Mouse (Mus musculus) lung, adult 2 months (tissue): ENCODE measurements around the gene Rdh9. TPM values are rescaled to one million over a fixed set of nuclear protein-coding genes. Genes with fewer than 3 reads are reported as not detected.

Experiments used
- DNase-seq: peaks from one replicate; pipeline ENCODE4 v3.0.0; 2022
- H3K4me1 ChIP-seq: fragments of 200-500 bp; 2 replicates; pipeline ENCODE4 v1.6.1; 2011; ENCODE audit warnings: low read length; ENCODE audit not compliant: control insufficient read depth, insufficient read depth
- H3K4me3 ChIP-seq: fragments of 200-500 bp; replicated peaks from 2 replicates; pipeline ENCODE3; 2011; ENCODE audit warnings: low read depth, mild to moderate bottlenecking, control low read depth, low read length; ENCODE audit errors: extremely low read depth
- CTCF ChIP-seq: fragments of 200-500 bp; IDR thresholded peaks from 2 replicates; pipeline ENCODE4 v1.5.1; 2011; ENCODE audit warnings: mild to moderate bottlenecking, low read length, control low read depth; ENCODE audit not compliant: insufficient read depth
- POLR2A ChIP-seq: fragments of 200-500 bp; IDR thresholded peaks from 2 replicates; pipeline ENCODE4 v1.6.1; 2011; ENCODE audit warnings: low read depth, mild to moderate bottlenecking, control low read depth, low read length, borderline replicate concordance; ENCODE audit errors: extremely low read depth
- WGBS: fragments of 180-500 bp; shearing (Covaris S2); methylation state at CpG from one replicate; pipeline ENCODE4 v1.1.7; 2018; 5-methylcytosine and 5-hydroxymethylcytosine counted together
- polyA plus RNA-seq: library from polyadenylated mRNA; depleted of rRNA; stranded (reverse); fragments of >200 nt; gene quantifications from 2 replicates; pipeline ENCODE4 v1.2.3, GENCODE M21; 2012; rRNA removed

Gene Rdh9
- polyA plus RNA-seq: 0.17 TPM in 1 of 2 replicates, not detected in the other

DNA sequence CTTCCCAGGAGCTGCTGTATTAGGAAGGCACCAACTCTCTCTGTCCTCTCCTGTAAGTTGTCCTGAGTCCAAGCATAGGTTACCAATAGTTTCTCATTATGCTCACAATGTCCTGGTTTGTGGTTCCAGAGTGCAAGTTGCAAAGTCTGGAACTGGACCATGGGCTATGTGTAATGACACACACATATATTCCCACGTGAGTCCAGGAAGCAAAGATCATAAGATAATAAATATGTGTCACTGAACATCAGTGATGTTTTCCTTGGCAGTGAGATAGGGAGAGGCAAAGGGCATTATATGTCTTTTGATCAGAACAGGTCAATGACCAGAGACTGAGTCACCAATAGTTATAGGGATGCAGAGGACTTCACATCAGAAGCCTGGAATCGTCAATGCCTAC, at the start of gene Rdh9:
TSS of gene Rdh9 (plus strand) at position 376 of the 400 bp plus-strand sequence.
- TF ChIP-seq CTCF (no peak), POLR2A (no peak)
- WGBS: 62% methylated on average over 2 of the region's 2 CpGs
- Histone ChIP-seq H3K4me1 (no peaks in the 10 kb centered on the region), H3K4me3 (no peak within 1 kb of the TSS)
- DNase-seq: no peak

DNA sequence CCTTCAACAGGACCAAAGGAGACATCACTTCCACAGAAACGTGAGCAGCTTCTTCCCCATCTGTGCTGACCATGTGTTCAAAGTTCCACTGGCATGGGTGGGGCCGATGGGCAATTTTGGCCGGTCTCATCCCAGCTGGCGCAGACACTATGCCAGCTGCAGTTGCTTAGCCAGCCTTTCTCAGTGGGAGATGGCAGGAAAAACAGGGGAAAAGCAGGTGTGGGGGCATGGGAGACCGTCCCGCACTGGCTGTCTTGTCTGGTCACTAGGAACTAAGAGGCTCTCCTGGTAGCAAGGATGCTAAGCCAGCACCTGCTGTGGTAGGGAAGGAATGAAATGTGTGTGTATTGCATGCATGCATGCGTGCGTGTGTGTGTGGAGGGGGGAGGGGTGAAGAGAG, 47.7 kb upstream of the Rdh9 start:
- no peak for TF ChIP-seq CTCF
- no peak for TF ChIP-seq POLR2A
- DNase-seq: no peak
- Histone ChIP-seq H3K4me3 (no peak overlapping the region), H3K4me1 (no peaks in the 10 kb centered on the region)
- WGBS: 73% methylated on average over 8 of the region's 8 CpGs

DNA sequence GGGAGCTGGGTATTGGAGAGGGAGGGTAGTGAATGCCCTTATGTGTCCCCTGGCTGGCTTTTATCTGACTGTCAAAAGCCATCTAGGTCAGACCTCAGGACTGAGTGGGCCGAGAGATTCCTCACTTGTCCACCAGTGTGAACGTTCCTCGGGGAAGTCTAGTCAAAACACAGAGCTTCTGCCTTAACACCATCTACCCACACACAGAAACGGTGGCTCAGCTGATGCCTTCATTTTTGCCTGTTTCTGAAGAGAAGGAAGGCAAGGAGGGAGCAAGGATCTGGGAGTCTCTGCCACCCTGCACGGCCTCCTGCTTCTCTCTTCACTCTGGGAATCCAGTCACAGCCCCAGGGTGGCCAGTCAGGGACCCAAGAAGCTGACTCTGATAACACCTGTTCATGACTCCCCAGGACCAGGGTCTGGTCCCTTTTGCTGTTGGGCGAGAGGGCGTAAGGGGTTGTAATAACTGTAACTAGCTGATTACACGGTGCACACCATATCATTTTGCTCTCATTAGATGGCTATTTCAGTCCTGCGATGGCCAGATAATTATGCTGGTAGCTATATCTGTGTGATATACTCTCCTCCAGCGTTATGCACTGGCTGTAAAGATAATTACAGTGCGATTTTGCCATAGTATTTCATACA, 45.8 kb upstream of the Rdh9 start:
- TF ChIP-seq CTCF (no peak), POLR2A (no peak)

DNA sequence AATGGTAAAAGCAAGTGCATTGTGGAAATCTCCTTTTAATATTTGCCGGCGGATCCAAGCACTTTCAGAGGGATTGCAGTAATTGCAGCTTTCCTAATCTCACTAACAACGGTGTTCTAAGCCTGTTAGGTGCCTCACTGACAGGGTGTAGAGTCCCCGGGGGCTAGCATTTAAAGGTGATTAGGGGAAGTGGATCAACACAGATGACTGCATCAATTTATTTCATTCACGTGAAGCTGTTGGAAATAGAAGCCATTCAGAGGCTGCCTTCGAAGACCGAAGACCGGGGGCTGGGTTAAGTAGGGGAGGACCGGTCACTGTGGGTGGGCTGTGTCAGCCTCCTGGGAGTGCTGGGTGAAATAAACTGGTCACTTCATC, 45.3 kb upstream of the Rdh9 start:
- no peak for DNase-seq
- Histone ChIP-seq H3K4me3 (no peak overlapping the region), H3K4me1 (no peaks in the 10 kb centered on the region)
- WGBS: 56% methylated on average over 9 of the region's 9 CpGs
- no peak for TF ChIP-seq POLR2A
- TF ChIP-seq CTCF: no peak

More for the DNA sequence above, 45.8 kb upstream of the Rdh9 start:
- Histone ChIP-seq H3K4me1 (no peaks in the 10 kb centered on the region), H3K4me3 (no peak overlapping the region)
- DNase-seq: no peak
- 63% methylated on average over 11 of the region's 11 CpGs for WGBS

DNA sequence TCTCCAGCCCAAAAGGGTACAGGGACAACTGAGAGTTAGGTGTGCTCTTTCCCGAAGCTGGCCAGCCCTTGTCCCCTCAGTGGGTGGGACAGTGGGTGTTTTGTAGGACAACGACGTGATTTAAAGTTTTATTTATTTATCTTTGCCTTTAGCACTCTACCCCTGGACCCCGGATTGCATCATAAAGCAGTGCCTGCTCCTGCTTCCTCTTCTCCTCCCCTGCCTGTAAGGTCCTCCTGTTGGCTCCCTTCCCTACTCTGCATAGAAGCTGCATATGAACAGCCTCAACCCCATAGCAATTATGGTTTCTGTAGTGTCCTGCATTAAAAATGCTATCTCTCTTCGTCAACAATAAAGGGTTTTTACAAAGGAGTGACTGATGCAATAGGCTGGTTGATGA, 44.8 kb upstream of the Rdh9 start:
- 24% methylated on average over 5 of the region's 5 CpGs for WGBS
- H3K4me3 ChIP-seq: no peak overlapping the region
- TF ChIP-seq CTCF (no peak), POLR2A (no peak)
- H3K4me1 ChIP-seq: peaks cover under 1% of the 10 kb centered on the region; the same call in 1 of the 2 replicates
- no peak for DNase-seq

GRCm38 (mm10) chr10:127734434-127734833, 41.8 kb upstream of the Rdh9 start:
- no peak overlapping the region for H3K4me3 ChIP-seq
- WGBS: 34% methylated on average over 5 of the region's 5 CpGs
- no peak for DNase-seq
- TF ChIP-seq CTCF (peak; percentile 51; the same call in 1 of the 2 replicates), POLR2A (no peak)
- H3K4me1 ChIP-seq: peaks cover 19% of the 10 kb centered on the region

GRCm38 (mm10) chr10:127736266-127736665, 39.9 kb upstream of the Rdh9 start:
- Histone ChIP-seq H3K4me3 (no peak overlapping the region), H3K4me1 (peaks cover 21% of the 10 kb centered on the region)
- TF ChIP-seq CTCF: no peak
- no peak for DNase-seq
- WGBS: 65% methylated on average over 2 of the region's 2 CpGs

- peaks cover 21% of the 10 kb centered on the region for H3K4me1 ChIP-seq
- TF ChIP-seq POLR2A (no peak), CTCF (no peak)
- WGBS: 30% methylated on average over 4 of the region's 4 CpGs
- DNase-seq: no peak
- no peak overlapping the region for H3K4me3 ChIP-seq
Measured at GRCm38 (mm10) chr10:127736916-127737315, 39.3 kb upstream of the Rdh9 start.

GRCm38 (mm10) chr10:127737552-127737951, 38.6 kb upstream of the Rdh9 start:
- 42% methylated on average over 2 of the region's 2 CpGs for WGBS
- DNase-seq: no peak
- Histone ChIP-seq H3K4me1 (peaks cover 21% of the 10 kb centered on the region), H3K4me3 (no peak overlapping the region)
- no peak for TF ChIP-seq POLR2A
- no peak for TF ChIP-seq CTCF

GRCm38 (mm10) chr10:127738151-127738882, 37.9 kb upstream of the Rdh9 start:
- Histone ChIP-seq H3K4me3 (no peak overlapping the region), H3K4me1 (peaks cover 21% of the 10 kb centered on the region)
- peak; percentile 42 for DNase-seq
- peak; percentile 45 for TF ChIP-seq CTCF
- no peak for TF ChIP-seq POLR2A
- 33% methylated on average over 13 of the region's 13 CpGs for WGBS
